Mouse (Mus musculus): ENCODE measurements around the gene Adnp. TPM values are rescaled to one million over a fixed set of nuclear protein-coding genes. Genes with fewer than 3 reads are reported as not detected.

The Adnp gene
- 9.2 TPM for polyA plus RNA-seq (2014; fragmentation: Illumina TruSeq; extraction: RNeasy Lipid Tissue Mini Kit (QIAGEN cat#74804); ENCODE audit: low read depth, low replicate concordance)

DNA sequence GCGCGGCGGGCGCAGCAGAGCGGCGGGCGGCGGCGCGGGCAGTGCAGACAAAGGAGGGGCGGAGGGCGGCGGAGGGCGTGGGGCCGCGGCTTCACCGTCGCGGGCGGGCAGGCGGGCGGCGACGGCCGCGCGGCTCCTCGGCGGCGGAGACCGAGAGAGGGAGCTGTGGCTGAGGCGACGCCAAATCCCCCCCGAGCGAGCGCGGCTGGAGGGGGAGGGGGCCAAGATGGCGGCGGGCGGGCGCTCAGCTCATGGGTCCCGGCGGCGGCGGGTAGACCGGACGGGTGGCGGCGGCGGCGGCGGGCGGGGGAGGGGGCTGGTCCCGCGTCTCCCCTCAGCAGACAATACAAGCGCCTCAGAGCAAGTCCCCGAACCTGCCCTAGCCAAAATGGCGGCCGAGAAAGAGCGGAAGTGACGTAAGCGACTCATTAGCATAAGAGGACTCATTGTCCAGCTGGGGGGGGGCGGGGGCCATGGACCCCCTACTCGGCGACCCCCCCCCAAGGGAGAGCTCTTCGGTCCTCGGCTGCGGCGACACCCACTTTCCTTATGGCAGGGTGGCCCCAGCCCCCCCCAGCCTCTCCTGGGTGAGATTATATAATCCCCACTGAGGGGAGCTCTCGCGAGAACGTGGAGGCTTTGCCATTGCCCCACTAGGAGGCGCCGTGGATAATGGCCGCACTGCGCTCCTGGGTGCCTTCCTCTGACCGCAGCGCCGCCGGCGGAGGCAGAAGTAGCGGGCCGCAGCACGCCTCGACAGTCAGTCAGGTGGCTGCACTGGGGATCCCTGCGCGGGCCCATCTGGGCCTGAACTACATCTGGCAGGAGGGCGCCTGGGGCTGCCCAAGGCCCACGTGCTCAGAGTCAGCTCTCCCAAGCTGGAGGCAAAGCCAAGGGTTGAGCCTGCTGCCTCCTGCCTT lies at the start of gene Adnp:
Adnp (minus strand) TSS at position 388 of the 920 bp plus-strand sequence.

DNA sequence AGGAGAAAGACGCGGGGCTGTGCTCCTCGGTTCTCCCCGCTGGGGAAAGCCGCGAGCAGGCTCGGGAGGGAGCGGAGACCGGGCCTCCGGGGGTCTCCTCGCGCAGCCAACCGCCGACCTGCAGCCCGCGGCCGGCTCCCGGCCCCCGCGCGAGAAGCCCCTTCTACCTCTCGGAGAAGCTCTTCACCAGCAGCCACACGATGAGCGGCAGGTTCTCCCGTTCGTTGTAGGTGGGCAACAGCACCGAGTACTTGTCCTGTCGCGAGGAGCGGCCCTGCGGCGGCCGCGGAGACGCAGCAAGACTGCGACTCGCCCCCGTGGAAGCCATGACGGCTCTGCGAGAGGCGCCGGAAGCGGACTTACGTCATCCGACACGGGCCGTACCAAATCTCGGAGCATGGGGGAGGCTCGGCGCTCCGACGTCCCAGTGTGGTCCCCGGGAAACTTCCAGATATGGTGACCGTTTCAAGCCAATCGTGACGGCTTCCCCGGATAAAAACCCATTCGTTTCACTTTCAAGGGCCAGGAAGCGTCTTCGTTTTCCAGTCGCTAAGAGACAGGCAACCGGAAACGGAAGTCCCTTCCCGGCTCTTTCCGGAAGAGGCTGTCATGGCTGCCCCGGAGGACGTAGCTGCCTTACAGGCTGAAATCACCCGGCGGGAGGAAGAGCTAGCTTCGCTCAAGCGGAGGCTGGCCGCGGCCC lies 23.3 kb upstream of the Adnp start, which contains the start of the genes Gm20716, Dpm1 and Mocs3:
Gm20716 (minus strand) TSS at position 339 of the 703 bp plus-strand sequence.
Dpm1 (minus strand) TSS at position 566 of the 703 bp plus-strand sequence.
Mocs3 (plus strand) TSS at position 597 of the 703 bp plus-strand sequence.

Other genes starting within 250 kb of the Adnp start
- not detected for gene Ripor3, start 196.5 kb downstream of the Adnp start, polyA plus RNA-seq (2014; fragmentation: Illumina TruSeq; extraction: RNeasy Lipid Tissue Mini Kit (QIAGEN cat#74804); ENCODE audit: low read depth, low replicate concordance)
- gene Pard6b, start 126.1 kb downstream of the Adnp start, polyA plus RNA-seq (2014; fragmentation: Illumina TruSeq; extraction: RNeasy Lipid Tissue Mini Kit (QIAGEN cat#74804); ENCODE audit: low read depth, low replicate concordance), result 20.0 TPM
- 80.6 TPM for gene Gm20716, start 23.3 kb upstream of the Adnp start, polyA plus RNA-seq (2014; fragmentation: Illumina TruSeq; extraction: RNeasy Lipid Tissue Mini Kit (QIAGEN cat#74804); ENCODE audit: low read depth, low replicate concordance)
- 211 TPM for gene Dpm1, start 23.5 kb upstream of the Adnp start, polyA plus RNA-seq (2014; fragmentation: Illumina TruSeq; extraction: RNeasy Lipid Tissue Mini Kit (QIAGEN cat#74804); ENCODE audit: low read depth, low replicate concordance)
- gene Mocs3, start 23.5 kb upstream of the Adnp start, polyA plus RNA-seq (2014; fragmentation: Illumina TruSeq; extraction: RNeasy Lipid Tissue Mini Kit (QIAGEN cat#74804); ENCODE audit: low read depth, low replicate concordance), result 1.8 TPM
- 0.16 TPM for gene Kcng1, start 74.6 kb upstream of the Adnp start, polyA plus RNA-seq (2014; fragmentation: Illumina TruSeq; extraction: RNeasy Lipid Tissue Mini Kit (QIAGEN cat#74804); ENCODE audit: low read depth, low replicate concordance)

All from kidney, adult 10 weeks (tissue).